Mouse (Mus musculus): ENCODE measurements around the gene Tnip1. TPM values are rescaled to one million over a fixed set of nuclear protein-coding genes. Genes with fewer than 3 reads are reported as not detected.

Tnip1 gene
- polyA plus RNA-seq, 1 experiment from 2014 or later, result 23.6 TPM

DNA sequence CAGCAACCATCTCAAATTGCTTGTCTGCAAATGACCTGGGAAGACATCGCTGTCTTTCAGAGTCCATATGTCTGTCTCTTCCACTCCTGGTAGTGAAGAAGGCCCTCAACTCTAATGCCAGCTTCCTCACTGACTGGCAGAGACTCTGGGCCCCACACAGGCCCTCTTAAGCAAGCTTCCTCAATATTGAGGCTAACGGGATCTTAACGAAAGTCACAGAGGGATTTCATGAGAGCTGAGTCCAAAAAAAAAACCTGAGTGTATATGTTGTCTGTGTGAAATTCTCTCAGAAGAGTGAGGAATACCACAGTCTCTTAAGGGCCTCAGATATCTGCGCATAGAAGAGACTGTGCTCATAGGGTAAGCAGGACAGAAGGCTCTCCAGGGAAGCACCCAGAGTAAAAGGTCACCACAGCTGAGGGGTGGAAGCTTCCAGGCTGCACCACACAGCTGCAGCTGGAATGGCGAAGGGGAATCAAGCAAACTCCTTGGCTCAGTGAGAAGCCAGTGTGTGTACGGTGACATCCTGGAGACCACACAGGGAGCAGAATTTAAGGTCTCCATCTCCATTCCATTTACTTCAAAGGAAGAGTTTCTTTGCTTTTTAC lies 41.6 kb downstream of the Tnip1 start:
- peaks cover 16% of the 10 kb centered on the region for H3K4me1 ChIP-seq (replicated peaks)
- no peak overlapping the region for H3K4me2 ChIP-seq
- H3K27me3 ChIP-seq (replicated peaks), result no peaks in the 10 kb centered on the region
- WGBS, result 72% methylated on average over 6 of the region's 6 CpGs
- H3K4me3 ChIP-seq, result no peak overlapping the region
- peaks cover 84% of the 10 kb centered on the region for H3K36me3 ChIP-seq
- no peaks in the 10 kb centered on the region for H3K9me3 ChIP-seq (replicated peaks)
- ATAC-seq (ENCODE audit: insufficient number of reproducible peaks, low FRiP score), result no peak
- H3K27ac ChIP-seq (ENCODE audit: poor library complexity, severe bottlenecking), result peak overlapping the region; percentile 77
- H3K9ac ChIP-seq, result 0 out of 2 replicates have a peak overlapping the region, but pooled peaks have one; percentile 53

DNA sequence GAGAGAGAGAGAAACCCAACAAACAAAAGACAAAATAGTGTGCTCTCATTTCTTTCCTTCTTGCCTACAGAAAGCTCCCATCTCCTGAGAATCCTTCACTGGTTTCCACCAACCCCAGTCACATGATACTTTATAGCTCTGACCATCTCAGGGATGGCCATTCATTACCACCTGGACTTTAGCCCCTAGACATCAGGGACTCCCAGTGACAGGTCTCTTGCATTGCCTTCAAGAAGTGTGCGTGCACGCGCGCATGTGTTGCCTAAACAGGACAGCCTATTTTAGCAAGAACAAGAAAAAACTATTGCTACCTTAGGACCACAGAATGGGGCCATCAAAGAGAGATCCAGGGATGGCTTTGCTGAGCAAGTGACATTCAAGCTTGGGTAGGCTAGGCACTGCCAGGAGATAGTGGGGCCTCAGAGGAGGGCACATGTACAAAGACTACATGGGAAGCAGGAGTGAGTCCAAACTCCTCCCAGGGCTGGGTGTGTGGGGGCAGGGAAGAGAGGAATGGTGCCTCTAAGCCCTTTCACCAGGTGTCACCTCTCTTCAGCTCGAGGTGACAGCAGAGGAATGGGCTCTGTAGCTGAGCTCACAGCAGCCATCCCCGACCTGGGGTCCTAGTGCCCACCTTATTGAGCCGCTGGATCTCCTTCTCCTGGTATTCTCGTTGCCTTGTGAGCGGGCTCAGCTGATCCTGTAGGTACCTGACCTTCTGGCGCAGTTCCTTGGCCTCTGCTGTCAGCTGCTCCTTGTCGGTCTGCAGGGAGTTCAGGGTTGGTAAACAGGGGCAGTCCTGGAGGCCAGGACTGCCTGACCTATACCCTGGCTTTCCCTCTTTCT lies 42.4 kb downstream of the Tnip1 start:
- no peak overlapping the region for H3K4me3 ChIP-seq
- 55% methylated on average over 11 of the region's 11 CpGs for WGBS
- H3K27me3 ChIP-seq (replicated peaks), result no peaks in the 10 kb centered on the region
- no peak overlapping the region for H3K4me2 ChIP-seq
- 0 out of 2 replicates have a peak overlapping the region, but pooled peaks have one; percentile 53 for H3K9ac ChIP-seq
- H3K36me3 ChIP-seq, result peaks cover 81% of the 10 kb centered on the region
- H3K9me3 ChIP-seq (replicated peaks), result no peaks in the 10 kb centered on the region
- H3K4me1 ChIP-seq (replicated peaks), result peaks cover 16% of the 10 kb centered on the region
- ATAC-seq (ENCODE audit: insufficient number of reproducible peaks, low FRiP score), result peak; percentile 43; the same call in 1 of the 2 replicates
- peak overlapping the region; percentile 77 for H3K27ac ChIP-seq (ENCODE audit: poor library complexity, severe bottlenecking)

DNA sequence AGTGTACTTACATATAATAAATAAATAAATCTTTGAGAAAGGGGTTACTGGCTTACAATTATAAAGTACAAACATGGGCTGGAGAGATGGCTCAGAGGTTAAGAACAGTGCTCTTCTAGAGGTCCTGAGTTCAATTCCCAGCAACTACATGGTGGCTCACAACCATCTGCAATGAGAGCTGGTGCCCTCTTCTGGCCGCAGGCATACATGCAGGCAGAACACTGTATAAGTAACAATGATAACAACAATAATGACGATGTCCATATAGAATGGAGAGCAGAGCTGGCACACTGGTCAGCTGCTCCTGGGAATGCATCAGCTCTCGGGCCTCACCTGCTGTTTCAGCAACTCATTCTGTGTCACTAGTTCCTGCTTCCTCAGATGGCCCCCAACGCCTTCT lies 44.4 kb downstream of the Tnip1 start:
- no peak overlapping the region for H3K4me2 ChIP-seq
- 86% methylated on average over 4 of the region's 4 CpGs for WGBS

DNA sequence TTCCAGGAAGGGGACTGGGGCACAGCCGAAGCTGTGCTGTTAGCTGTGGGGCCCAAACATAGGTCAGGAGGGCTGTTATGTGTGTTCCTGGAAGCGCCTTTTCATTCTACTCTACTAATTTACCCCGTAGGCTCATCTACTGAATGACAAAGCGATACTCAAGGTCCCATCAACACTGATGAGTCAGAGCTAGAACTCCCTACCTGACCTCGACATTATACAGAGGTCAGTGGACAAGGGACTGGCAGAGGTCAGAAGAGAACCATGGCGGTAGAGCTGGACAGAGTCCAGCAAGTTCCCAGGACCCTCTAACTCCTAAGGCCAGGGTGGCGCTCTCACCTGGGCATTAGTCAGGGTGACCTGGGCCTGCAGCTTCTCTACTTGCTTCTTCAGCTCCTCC lies 45.3 kb downstream of the Tnip1 start:
- Histone ChIP-seq H3K27me3 (replicated peaks) (no peaks in the 10 kb centered on the region), H3K4me1 (replicated peaks) (peaks cover 16% of the 10 kb centered on the region), H3K9me3 (replicated peaks) (no peaks in the 10 kb centered on the region), H3K36me3 (peaks cover 77% of the 10 kb centered on the region), H3K27ac (ENCODE audit: poor library complexity, severe bottlenecking) (no peak overlapping the region), H3K4me2 (no peak overlapping the region), H3K4me3 (no peak overlapping the region), H3K9ac (no peak overlapping the region)
- 85% methylated on average over 7 of the region's 7 CpGs for WGBS
- ATAC-seq (ENCODE audit: insufficient number of reproducible peaks, low FRiP score), result no peak

More for the DNA sequence above, 44.4 kb downstream of the Tnip1 start:
- Histone ChIP-seq H3K27ac (ENCODE audit: poor library complexity, severe bottlenecking) (no peak overlapping the region), H3K4me3 (no peak overlapping the region), H3K9ac (no peak overlapping the region), H3K27me3 (replicated peaks) (no peaks in the 10 kb centered on the region), H3K4me1 (replicated peaks) (peaks cover 16% of the 10 kb centered on the region), H3K36me3 (peaks cover 81% of the 10 kb centered on the region), H3K9me3 (replicated peaks) (no peaks in the 10 kb centered on the region)
- ATAC-seq (ENCODE audit: insufficient number of reproducible peaks, low FRiP score), result no peak

DNA sequence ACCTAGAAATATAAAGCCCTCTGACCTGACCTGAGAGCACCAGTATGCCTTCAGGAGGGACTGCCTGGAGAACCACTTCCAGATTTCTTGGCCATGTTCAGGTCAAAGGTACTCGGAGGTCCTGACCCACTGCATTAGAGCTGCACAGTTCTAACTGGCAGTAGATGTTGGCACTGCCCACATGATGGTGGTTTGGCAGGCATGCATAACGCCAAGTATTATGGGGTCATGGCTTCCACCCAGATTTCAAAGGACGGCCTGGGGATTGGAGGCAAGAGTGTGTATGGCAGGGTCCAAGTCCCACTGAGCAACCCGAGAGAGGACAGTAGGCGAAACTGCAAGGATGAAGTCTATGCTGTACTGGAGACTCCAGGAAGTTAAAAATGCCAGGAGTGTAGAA lies 48.9 kb downstream of the Tnip1 start:
- H3K9ac ChIP-seq, result no peak overlapping the region
- H3K4me1 ChIP-seq (replicated peaks), result no peaks in the 10 kb centered on the region
- no peak for ATAC-seq (ENCODE audit: insufficient number of reproducible peaks, low FRiP score)
- 95% methylated on average over 5 of the region's 5 CpGs for WGBS
- H3K27ac ChIP-seq (ENCODE audit: poor library complexity, severe bottlenecking), result no peak overlapping the region
- peaks cover 86% of the 10 kb centered on the region for H3K36me3 ChIP-seq
- no peak overlapping the region for H3K4me2 ChIP-seq
- H3K9me3 ChIP-seq (replicated peaks), result no peaks in the 10 kb centered on the region
- H3K27me3 ChIP-seq (replicated peaks), result no peaks in the 10 kb centered on the region
- H3K4me3 ChIP-seq, result no peak overlapping the region

DNA sequence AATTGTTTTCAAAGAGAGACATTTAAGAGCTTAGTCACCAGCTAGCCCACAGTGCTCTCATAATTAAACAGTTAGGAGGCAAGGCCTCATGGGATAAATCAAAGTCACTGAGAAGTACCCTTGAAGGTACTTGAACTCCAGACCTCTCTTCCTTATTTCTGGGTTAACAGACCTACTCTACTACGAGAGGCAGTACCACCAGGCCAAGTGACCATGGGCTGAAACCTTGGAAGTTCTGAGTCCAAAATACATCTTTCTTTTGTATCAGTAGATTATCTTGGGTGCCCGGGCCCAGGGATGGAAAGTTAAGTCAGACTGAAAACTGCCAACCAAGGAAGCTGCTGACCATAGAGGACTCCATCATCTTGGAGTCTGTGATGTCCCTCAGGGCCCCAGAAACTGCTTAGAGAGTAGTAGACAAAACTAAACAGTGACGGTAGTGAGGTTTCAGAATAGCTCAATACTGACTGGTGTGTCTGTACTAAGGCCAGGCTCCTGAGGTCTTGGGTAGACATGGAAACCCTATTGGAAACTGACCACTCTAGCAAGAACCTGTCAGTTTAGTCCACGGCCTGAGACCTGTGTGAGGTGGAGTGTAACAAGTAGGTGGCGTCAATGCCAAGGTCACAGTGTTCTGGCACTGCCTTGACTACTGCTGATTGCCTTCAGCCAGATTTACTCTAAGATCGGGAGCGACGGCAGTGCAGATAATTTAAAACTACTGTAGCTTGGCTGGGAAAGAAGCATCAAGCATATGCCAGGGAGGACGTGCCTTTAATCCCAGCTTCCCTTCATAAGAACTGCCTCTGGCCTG lies 50.0 kb downstream of the Tnip1 start:
- ATAC-seq (ENCODE audit: insufficient number of reproducible peaks, low FRiP score), result no peak
- Histone ChIP-seq H3K27ac (ENCODE audit: poor library complexity, severe bottlenecking) (0 out of 2 replicates have a peak overlapping the region, but pooled peaks have one; percentile 9), H3K36me3 (peaks cover 86% of the 10 kb centered on the region), H3K27me3 (replicated peaks) (no peaks in the 10 kb centered on the region), H3K4me2 (no peak overlapping the region), H3K4me3 (no peak overlapping the region), H3K4me1 (replicated peaks) (no peaks in the 10 kb centered on the region), H3K9me3 (replicated peaks) (no peaks in the 10 kb centered on the region), H3K9ac (no peak overlapping the region)
- WGBS, result 72% methylated on average over 9 of the region's 9 CpGs

DNA sequence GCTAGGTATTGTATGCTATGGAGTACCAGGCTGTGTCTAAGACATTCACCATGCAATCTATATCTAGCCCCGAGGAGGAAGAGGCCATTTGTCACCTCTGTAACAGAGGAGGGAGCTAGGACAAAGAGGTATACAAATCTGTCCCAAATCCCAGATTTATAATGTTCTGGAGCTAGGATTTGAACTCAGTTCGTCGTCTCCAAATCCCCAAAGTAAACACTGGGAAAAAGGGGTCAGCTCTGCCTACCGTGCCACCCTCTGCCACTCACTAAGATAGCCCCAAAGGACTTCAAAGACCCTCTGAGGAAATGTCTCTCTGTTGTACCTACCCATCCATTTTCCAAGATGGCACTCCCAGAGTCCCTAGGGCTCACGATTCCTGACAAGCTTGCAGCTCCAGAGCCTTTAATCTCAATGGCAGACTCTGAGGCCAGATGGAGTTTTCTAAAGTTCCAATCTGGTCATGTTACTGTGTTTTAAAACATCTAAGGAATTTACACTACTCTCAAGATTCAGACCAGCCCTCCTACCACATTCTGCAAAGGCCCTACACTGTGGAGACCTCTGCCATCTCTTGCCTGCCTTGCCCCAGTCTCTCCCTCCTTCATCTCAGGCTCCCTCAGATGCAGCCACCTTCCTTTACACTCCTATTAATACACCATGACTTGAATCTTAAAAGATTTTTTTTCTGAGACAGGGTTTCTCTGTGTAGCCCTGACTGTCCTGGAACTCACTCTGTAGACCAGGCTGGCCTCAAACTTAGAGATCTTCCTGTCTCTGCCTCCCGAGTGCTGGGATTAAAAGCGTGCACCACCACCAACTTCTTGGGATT lies 50.8 kb downstream of the Tnip1 start:
- Histone ChIP-seq H3K4me3 (no peak overlapping the region), H3K27ac (ENCODE audit: poor library complexity, severe bottlenecking) (0 out of 2 replicates have a peak overlapping the region, but pooled peaks have one; percentile 9), H3K4me2 (no peak overlapping the region), H3K36me3 (peaks cover 86% of the 10 kb centered on the region), H3K27me3 (replicated peaks) (no peaks in the 10 kb centered on the region), H3K4me1 (replicated peaks) (no peaks in the 10 kb centered on the region), H3K9me3 (replicated peaks) (no peaks in the 10 kb centered on the region), H3K9ac (no peak overlapping the region)
- no peak for ATAC-seq (ENCODE audit: insufficient number of reproducible peaks, low FRiP score)
- 79% methylated on average over 7 of the region's 7 CpGs for WGBS

DNA sequence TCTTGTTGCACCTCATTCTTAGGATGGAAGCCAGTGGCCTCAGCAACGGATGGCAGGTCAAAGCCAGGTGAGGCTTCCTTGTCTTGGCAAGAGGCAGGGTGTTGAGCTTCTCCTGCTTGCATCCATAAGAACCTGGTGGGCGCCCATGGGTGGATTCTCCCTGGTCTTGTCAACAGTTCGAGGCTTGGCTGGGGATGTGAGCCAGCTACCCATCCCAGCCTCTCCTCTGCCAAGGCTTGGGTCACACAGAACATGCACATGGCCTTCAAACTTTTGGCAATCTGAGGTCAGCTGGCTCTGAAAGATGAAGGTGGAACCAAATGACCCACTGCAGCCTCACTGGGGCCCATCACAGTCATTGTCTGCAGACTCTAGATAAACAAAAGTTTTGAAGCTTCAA lies 51.5 kb downstream of the Tnip1 start:
- WGBS, result 89% methylated on average over 3 of the region's 3 CpGs
- Histone ChIP-seq H3K27ac (ENCODE audit: poor library complexity, severe bottlenecking) (no peak overlapping the region), H3K27me3 (replicated peaks) (no peaks in the 10 kb centered on the region), H3K9ac (no peak overlapping the region), H3K36me3 (peaks cover 83% of the 10 kb centered on the region), H3K9me3 (replicated peaks) (no peaks in the 10 kb centered on the region), H3K4me3 (no peak overlapping the region), H3K4me1 (replicated peaks) (peaks cover 5% of the 10 kb centered on the region), H3K4me2 (no peak overlapping the region)
- no peak for ATAC-seq (ENCODE audit: insufficient number of reproducible peaks, low FRiP score)

DNA sequence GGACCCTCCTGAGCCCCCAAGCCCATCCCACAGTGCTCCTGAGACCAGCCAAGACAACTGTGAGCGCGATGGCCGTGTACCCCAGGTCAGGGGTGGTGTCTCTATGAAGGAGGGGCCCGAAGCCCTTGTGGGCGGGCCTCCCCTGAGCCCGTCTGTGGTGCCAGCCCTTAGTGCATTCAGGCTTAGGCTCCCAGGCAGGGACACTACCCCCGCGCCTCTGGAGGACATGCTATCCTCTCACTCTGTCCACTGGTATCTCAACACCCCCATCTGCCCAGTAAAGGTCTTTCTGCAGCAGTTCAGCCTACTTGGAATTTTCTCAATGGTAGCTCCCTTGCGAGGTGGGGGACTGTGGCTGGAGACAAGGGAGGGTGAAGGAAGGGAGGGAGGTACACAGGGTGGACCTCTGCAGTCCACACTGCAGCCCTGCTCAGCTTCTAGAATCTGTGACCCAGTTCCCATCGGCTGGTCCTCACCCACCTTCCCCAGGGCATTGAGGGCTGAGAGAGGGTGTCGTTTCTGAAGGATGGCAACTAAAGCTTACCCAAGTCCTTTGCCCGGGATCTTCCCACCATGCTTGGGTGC lies 52.5 kb downstream of the Tnip1 start:
- H3K4me1 ChIP-seq (replicated peaks), result peaks cover 13% of the 10 kb centered on the region
- H3K4me3 ChIP-seq, result no peak overlapping the region
- ATAC-seq (ENCODE audit: insufficient number of reproducible peaks, low FRiP score), result no peak
- peaks cover 79% of the 10 kb centered on the region for H3K36me3 ChIP-seq
- H3K27ac ChIP-seq (ENCODE audit: poor library complexity, severe bottlenecking), result no peak overlapping the region
- no peak overlapping the region for H3K4me2 ChIP-seq
- H3K27me3 ChIP-seq (replicated peaks), result no peaks in the 10 kb centered on the region
- no peak overlapping the region for H3K9ac ChIP-seq
- H3K9me3 ChIP-seq (replicated peaks), result no peaks in the 10 kb centered on the region
- 80% methylated on average over 12 of the region's 12 CpGs for WGBS

DNA sequence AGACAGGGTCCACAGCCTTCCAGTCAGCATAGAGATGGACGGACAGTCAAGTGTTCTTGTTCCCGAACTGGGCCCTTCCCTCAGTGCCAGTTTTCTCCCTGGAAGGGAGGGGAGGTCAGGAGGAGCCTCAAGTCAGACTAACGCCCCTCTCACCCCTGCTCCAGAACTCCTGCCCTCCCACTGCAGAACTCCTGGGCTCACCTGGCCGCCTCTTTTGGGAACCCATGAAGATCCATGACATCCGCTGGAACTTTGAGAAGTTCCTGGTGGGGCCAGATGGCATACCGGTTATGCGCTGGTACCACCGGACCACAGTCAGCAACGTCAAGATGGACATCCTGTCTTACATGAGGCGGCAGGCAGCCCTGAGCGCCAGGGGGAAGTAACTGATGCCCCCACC lies 53.4 kb downstream of the Tnip1 start:
- WGBS, result 84% methylated on average over 11 of the region's 11 CpGs
- Histone ChIP-seq H3K9me3 (replicated peaks) (no peaks in the 10 kb centered on the region), H3K27me3 (replicated peaks) (no peaks in the 10 kb centered on the region), H3K4me2 (no peak overlapping the region), H3K4me1 (replicated peaks) (peaks cover 22% of the 10 kb centered on the region), H3K36me3 (peaks cover 70% of the 10 kb centered on the region), H3K4me3 (no peak overlapping the region), H3K27ac (ENCODE audit: poor library complexity, severe bottlenecking) (no peak overlapping the region), H3K9ac (no peak overlapping the region)
- ATAC-seq (ENCODE audit: insufficient number of reproducible peaks, low FRiP score), result no peak

Data from heart, embryonic 12.5 days (tissue).